Mouse (Mus musculus): ENCODE measurements around the gene Zfp324. TPM values are rescaled to one million over a fixed set of nuclear protein-coding genes. Genes with fewer than 3 reads are reported as not detected.

Gene Zfp324
- total RNA-seq, 2 experiments from 2014 or later, result 10.3 to 11.9 TPM

DNA sequence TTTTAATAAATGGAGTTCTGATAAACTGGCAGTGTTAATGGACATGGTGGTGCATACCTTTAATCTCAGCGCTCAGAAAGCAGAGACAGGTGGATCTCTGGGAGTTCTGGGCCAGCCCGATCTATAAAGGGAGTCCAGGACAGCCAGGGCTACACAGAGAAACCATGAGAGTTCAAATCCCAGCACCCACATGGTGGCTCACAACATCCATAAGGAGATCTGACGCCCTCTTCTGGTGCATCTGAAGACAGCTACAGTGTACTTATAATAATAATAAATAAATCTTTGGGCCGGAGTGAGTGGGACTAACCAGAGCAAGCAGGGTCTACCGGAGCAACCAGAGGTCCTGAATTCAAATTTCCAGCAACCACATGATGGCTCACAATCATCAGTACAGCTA is 37.7 kb downstream of the Zfp324 start:
- intact Hi-C loops (cut with DNase I), result no loop called here
- no peak for DNase-seq (ENCODE audit: low spot score in 2 of 2)

DNA sequence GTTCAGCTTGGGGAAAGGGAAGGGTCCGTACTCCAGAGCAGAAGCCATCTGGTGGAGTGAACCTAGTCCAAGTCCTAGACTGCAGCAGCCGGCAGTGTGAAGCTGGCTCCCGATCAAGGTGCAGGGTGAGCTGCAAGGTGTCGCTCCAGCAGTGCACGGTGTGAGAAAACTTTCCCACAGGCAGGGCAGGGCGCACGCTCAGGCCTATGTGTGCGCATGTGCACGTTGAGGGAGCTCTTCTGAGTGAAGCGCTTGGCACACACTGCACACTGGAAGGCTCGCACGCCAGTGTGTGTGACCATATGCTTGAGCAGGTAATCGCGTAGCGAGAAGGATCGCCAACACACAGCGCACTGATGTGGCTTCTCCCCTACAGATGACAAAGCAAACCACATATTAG is 40.4 kb downstream of the Zfp324 start:
- intact Hi-C loops (cut with DNase I), result loop anchor here (5.0 kb wide), 1 partner anchor 84 kb away; the partner anchor contains the start of gene Rps5

DNA sequence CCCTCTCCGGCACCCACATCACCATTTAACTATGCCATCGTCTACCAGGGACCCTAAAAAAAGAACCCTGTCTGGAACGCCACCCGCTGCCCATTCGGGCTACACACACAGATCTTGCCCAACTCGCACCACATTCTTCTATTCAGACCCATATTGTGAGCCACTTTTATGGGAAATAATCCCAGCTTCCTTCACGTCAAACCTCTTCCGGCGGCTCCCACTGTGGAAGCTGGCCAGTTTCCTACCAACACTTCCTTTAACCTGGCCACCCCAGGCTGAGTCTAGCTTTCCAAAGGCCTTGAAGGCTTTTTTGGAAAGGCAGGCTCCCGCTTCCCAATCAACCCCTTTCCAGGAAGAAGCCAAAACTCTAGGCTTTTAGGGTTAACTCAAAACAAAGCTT is 40.9 kb downstream of the Zfp324 start:
- DNase-seq (ENCODE audit: low spot score in 2 of 2), result no peak
- intact Hi-C loops (cut with DNase I), result loop anchor here (5.0 kb wide), 1 partner anchor 84 kb away; the partner anchor contains the start of gene Rps5

More for the DNA sequence above, 40.4 kb downstream of the Zfp324 start:
- no peak for DNase-seq (ENCODE audit: low spot score in 2 of 2)

DNA sequence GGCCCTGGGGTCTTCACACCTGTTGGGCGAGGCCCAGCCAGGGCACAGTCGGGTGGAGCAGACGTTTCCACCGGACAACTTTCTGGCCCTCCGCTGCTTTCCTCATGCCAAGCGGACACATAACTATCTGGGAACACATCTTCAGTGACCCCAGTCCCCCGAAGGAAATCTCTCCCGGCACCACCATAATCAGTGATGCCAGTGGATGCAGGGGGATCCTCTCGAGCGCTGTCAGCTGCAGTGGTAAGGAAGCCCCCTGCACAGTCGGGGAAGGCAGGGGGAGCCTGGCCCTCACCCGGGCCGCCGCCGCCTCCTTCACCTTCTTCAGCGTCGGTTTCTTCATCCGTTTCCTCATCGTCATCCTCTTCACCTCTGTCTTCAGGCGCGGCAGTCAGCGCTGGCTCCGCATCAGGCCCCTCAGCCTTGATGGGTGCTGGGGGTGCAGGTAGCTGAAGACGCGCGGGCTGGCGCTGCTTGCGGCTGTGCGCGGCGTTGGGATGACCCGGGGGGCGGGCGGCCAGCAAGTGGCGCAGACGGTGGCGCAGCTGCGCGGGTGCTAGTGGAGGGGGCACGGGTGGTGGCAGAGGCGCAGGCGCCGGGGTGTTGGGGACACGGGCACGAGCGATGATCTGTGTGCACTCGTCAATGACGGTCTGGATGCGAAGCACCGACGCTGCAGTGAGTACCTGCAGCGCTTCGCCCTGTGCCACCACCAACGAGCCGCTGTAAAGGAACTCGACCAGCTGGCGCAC is 41.9 kb downstream of the Zfp324 start:
- DNase-seq (ENCODE audit: low spot score in 2 of 2), result no peak
- intact Hi-C loops (cut with DNase I), result loop anchor here (2.0 to 5.0 kb wide), 3 partner anchors 17 to 85 kb away; partner anchors contain the start of gene Rps5

DNA sequence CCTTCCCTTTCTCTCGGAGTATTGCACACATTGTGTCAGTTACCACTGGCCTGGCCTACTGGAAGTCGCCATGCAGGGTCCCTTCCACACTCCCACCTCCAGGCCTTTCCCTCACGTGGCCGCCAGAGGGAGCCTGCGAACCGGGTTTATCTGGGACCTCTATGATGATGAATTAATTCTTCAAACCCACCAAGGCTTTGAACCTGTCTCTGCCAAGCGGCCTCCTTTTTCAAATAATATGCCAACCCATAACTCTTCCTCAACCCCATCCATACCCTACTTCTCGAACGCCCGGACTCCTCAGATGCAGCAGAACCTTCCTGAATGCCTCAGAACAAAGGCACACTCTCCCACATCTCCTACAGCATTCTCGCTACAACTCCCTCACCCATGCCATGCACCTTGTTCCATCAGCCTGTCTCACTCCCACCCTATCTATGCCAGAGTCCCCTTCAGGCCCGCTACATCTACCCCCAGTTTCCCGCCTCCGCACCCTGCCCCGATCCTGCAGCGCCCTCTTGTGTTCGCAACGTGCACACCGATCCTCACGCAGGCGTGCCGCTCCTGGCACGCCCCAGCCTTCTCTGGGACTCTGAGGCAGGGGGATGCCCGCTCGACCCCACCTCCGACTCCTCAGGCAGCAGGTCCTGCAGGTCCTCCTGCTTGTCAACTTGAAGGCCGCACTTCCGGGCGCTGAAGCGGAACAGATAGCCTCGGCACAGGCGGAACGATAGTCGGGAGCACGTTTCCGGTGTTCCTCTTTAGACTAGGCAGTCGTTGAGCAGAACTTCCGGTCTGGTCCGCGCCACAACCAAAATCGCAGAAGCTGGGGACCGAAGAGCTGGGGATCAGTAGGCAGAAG is 43.7 kb downstream of the Zfp324 start:
- DNase-seq (ENCODE audit: low spot score in 2 of 2), result peak; percentile 94 to 95
- intact Hi-C loops (cut with DNase I), result loop anchor here (1.0 to 5.0 kb wide), 4 partner anchors 15 to 87 kb away; partner anchors contain the start of gene Rps5

DNA sequence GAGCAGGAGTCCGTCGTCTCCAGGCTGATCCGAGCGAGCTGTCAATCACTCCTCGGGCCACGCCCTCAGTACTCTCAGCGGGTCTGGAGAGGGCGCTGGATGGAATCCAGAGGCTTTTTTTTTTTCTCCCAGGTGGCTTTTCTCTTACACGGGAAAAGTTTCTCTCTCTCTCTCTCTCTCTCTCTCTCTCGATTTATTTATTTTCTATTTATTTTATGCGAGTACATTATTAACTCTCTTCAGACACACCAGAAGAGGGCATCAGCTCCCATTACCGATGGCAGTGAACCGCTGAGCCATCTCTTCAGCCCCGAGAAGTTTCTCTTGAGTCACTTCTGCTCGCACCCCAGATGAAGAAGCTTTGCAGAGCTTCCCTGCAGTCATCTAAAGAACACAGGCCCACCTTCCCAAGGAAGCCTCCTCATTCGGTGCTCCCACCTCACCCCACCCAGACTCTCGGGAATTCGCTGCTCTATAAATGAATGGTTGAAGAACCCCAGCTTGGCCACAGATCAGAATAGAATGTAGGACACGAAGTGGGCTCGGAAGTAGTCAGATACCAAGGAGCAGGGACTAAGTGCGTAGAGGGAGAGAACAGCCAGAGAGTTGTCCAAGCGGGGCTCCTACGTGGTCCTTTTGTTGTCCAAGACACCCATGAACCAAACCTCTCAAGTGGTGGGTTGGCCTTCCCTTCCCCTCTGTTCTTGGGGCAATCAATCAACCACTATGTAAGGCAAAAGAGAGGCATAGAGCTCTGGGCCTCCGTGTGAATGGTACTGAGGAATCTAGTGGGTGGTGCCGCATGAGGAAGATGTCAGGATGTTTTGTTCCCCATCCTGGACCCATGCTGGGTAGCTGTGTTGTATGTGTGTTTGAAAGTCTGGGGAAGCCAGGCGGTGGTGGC is 44.6 kb downstream of the Zfp324 start, which contains the start of gene Zbtb45:
TSS of gene Zbtb45 (minus strand) at position 30 of the 904 bp plus-strand sequence.
- no peak for DNase-seq (ENCODE audit: low spot score in 2 of 2)
- intact Hi-C loops (cut with DNase I), result no loop called here

DNA sequence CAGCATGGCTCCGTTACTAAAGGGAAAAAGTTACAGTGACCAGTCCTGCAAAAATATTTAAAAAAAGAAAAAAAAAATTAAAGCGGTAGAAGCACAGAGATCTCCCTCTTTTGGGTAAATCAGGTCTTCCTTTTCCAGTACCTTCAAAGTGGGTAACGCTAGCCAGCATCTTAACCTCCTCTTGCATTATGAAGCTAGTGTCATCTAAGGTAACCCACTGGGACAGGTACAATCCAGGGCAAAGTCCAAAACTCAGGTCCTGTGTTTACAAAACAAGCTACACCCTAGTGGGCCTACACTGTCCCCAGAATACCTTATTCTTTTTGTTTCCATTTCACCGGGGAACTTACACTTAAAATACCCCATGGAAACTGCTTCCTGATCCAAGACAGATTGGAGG is 48.0 kb downstream of the Zfp324 start:
- intact Hi-C loops (cut with DNase I), result no loop called here
- no peak for DNase-seq (ENCODE audit: low spot score in 2 of 2)

DNA sequence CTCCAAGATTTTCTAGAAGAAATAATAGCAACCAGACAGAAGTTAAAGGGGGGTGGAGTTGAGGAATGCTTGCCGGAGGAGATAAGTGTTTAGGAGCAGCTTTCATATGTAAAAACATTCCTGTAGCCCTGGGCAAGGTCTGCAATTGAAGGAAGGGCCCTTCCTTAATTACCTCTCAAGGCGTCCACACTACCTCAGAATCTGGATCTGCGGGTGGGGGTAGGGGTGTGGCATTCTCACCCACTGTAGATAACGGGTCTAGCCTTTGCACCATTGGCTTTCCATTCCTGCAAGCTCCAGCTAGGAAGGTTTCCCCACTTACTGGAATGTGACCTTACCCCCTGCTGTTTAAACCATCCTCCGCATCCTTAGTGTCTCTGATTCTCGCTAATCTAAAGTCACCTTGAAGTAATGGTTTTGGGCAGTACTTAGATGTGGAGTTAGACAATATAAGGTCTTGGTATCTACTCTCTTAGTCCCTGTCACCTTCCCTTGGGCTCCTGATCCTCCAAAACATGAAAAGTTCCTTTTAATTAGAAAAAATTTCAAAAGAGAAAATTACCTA is 48.7 kb downstream of the Zfp324 start:
- intact Hi-C loops (cut with DNase I), result no loop called here
- DNase-seq (ENCODE audit: low spot score in 2 of 2), result no peak

DNA sequence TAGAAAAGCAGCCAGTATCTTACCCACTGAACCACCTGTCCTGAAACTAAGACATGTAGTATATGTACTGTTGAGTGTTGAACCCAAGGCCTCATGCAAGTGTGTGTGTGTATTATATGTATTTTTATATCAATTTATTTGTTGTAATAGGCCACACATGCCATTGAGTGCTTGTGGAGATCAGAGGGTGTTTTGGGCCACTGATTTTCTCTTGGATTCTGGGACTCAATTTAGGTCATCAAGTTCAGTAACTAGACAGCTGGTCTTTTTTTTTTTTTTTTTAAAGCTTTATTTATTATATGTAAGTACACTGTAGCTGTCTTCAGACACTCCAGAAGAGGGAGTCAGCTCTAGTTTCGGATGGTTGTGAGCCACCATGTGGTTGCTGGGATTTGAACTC is 49.6 kb downstream of the Zfp324 start:
- intact Hi-C loops (cut with DNase I), result no loop called here
- DNase-seq (ENCODE audit: low spot score in 2 of 2), result no peak

DNA sequence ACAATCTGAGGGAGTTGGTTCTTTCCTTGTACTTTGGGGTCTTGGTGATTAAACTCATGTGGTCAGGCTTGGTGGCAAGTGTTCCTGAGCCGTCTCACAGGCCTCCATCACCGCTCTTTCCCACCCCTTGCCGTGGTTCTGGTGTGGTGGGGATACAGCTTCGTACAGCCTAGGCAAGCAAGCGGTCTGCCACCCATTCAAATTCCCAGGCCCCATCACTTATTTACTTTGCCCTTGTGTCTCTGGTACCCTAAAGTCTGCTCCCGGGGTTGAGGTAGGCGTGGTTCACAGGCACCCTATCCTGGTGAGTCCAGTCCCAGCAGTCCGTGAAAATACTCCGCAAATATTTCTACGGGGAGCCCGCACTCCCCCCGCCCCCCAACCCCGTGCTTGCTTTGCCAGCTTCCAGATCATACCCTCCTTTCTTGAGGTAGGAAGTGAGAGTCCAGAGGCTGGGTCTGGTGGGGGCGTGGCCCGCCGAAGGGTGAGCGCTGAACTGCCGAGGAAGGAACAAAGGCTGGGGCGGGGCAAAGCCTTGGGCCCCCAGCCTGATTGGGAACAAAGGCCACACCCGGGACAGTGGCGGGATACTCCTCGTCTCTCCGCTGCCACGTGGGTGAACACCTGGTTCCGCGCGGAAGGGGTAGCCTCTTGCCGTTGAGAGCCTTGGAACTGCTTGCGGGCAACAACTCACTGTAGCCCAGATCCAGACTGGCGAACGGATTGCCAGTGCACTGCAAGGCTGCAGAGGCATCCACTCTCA is 57.3 kb downstream of the Zfp324 start:
- peak in 1 of 2 experiments; percentile 28 for DNase-seq (ENCODE audit: low spot score in 2 of 2)

More for the DNA sequence above, 57.3 kb downstream of the Zfp324 start:
- intact Hi-C loops (cut with DNase I), result no loop called here

Other genes with a start within 250 kb of the Zfp324 start
- under 1 TPM in 1 of 2 experiments, not detected in 1; 0.09 TPM for gene Vmn2r56, start 230.8 kb upstream of the Zfp324 start, total RNA-seq (2021)
- gene Zscan18, start 162.2 kb upstream of the Zfp324 start, total RNA-seq (2021), result 10 to 100 TPM; 16.7 to 18.6 TPM
- gene Zfp329, start 147.0 kb upstream of the Zfp324 start, total RNA-seq (2021), result 10 to 100 TPM; 22.5 to 23.9 TPM
- 10 to 100 TPM; 10.1 to 10.7 TPM for gene Zfp110, start 131.1 kb upstream of the Zfp324 start, total RNA-seq (2021)
- gene Zfp128, start 84.7 kb upstream of the Zfp324 start, total RNA-seq (2021), result 1 to 10 TPM; 6.9 to 7.4 TPM
- 10 to 100 TPM; 13.0 to 16.9 TPM for gene Zscan22, start 68.0 kb upstream of the Zfp324 start, total RNA-seq (2021)
- 100 to 1,000 TPM; 339 to 352 TPM for gene Rps5, start 43.5 kb upstream of the Zfp324 start, total RNA-seq (2021)
- under 1 TPM; 0.78 to 0.94 TPM for gene Rnf225, start 38.4 kb upstream of the Zfp324 start, total RNA-seq (2021)
- gene Zfp446, start 12.0 kb downstream of the Zfp324 start, total RNA-seq (2021), result 1 to 10 TPM; 7.6 to 9.0 TPM
- not detected for gene Slc27a5, start 32.4 kb downstream of the Zfp324 start, total RNA-seq (2021)
- gene Trim28, start 33.3 kb downstream of the Zfp324 start, total RNA-seq (2021), result 100 to 1,000 TPM; 210 to 221 TPM
- gene Zbtb45, start 44.2 kb downstream of the Zfp324 start, total RNA-seq (2021), result 10 to 100 TPM; 34.4 to 37.1 TPM
- 100 to 1,000 TPM; 127 to 131 TPM for gene Chmp2a, start 69.0 kb downstream of the Zfp324 start, total RNA-seq (2021)
- gene Ube2m, start 72.4 kb downstream of the Zfp324 start, total RNA-seq (2021), result 100 to 1,000 TPM; 219 to 237 TPM
- 10 to 100 TPM; 13.7 to 14.9 TPM for gene Mzf1, start 88.9 kb downstream of the Zfp324 start, total RNA-seq (2021)
- gene Vmn1r85, start 129.3 kb downstream of the Zfp324 start, total RNA-seq (2021), result not detected
- not detected for gene Vmn1r86, start 154.1 kb downstream of the Zfp324 start, total RNA-seq (2021)
- gene Vmn1r87, start 174.3 kb downstream of the Zfp324 start, total RNA-seq (2021), result not detected
- under 1 TPM; 0.16 to 0.25 TPM for gene Vmn1r88, start 193.7 kb downstream of the Zfp324 start, total RNA-seq (2021)
- gene Vmn1r89, start 247.2 kb downstream of the Zfp324 start, total RNA-seq (2021), result not detected

Measured in left cerebral cortex, postnatal 25 days (tissue).